Mouse (Mus musculus): ENCODE data around the gene Aplp1.

Aplp1 gene

DNA sequence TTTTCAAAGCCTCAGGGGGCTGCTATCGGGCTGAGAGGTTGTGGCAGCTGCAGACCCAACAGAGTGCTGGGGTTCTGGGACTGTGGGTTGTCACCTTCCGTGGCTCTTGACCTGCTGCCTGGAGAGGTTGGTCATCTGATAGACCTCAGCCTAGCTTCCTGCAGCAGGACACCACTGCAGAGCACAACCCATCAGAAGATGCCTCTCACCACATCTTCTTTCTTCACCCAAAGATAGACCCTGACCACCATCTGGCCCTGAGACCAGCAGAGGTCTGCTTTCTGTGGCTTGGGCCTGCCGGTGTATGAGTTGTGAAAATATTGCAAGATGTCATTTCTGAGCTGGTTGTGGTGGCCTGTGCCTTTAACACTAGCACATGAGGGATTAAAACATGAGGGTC lies 34.3 kb downstream of the Aplp1 start:
- no peak for DNase-seq (ENCODE audit: low spot score)

- DNase-seq (ENCODE audit: low spot score), result no peak
Measured at GRCm38 (mm10) chr7:30409789-30410188, 35.5 kb downstream of the Aplp1 start.

GRCm38 (mm10) chr7:30408639-30409038 lies 36.7 kb downstream of the Aplp1 start:
- DNase-seq (ENCODE audit: low spot score), result no peak

- DNase-seq (ENCODE audit: low spot score), result no peak
Measured at GRCm38 (mm10) chr7:30402343-30402742, 43.0 kb downstream of the Aplp1 start.

- no peak for DNase-seq (ENCODE audit: low spot score)
Measured at GRCm38 (mm10) chr7:30399671-30400070, 45.7 kb downstream of the Aplp1 start.

DNA sequence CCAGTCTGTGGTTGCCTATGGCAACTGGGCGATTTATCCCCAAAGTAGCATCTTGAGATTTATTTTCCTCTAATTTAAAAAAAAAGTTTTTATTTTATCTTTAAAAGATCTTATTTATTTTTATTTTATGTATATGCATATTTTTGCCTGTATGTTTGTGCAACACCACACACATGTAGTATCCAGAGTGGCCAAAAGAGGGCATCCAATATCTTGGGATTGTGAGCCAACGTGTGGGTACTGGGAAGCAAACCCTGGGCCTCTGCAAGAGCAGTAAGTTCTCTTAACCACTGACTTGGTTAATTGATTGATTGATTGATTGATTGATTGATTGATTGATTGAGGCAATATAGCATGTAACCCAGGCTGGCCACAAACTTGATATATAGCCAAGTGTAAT lies 50.5 kb downstream of the Aplp1 start:
- no peak for DNase-seq (ENCODE audit: low spot score)

DNA sequence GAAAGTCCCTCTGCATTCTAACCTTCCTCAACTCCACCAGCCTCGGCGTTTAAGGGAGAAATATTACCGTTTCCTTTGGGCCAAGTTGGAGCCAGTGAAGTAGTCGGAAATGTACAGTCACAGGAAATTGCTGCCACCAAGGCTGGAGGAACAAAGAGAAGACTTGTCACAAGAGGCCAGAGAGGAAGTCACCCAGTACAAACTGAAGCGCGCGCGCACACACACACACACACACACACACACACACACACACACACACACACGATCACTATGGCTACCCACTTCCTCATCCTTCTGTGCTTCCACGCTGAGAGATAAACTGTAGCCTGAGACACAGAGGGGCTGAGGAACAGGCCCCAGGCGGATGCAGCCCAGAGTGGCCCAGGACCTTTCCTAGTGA lies 51.0 kb downstream of the Aplp1 start:
- no peak for DNase-seq (ENCODE audit: low spot score)

- DNase-seq (ENCODE audit: low spot score), result no peak
Measured at GRCm38 (mm10) chr7:30393631-30394030, 51.7 kb downstream of the Aplp1 start.

DNA sequence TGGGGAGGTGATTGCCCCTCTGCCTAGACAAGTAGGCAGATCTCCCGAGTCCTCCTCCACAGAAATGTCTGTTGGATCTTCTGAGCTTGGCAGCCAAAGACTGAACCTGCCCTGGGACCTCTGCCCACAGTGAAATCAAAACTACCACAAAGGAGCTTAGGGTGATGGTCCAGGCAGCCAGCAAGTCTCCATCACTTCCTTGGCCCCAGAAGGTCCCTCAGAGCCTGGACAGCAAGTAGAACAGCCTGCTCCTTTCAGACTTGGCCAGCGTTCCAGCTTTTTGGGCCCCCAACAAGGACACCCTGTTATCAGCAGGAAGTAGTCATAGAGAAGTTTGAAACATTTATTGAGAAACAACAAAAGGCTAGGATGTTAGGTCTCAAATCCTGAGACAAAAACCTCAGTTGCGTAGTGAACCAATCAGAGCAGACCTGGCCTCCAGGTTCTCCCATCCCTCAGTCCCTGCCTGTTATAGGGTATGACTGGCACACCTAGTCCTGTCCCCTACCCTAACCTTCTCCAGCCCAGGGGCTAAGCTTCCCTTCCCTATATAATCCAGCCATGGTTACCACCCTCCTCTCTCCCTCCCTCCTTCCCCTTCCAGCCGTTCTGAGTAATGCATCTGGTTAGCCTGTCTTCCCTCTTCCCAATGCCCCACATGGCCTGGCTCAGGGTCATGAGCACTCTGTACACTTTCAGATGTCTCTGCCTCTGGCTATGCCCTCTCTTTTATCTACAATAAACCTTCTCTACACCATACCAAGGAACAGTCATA lies 52.4 kb downstream of the Aplp1 start:
- no peak for DNase-seq (ENCODE audit: low spot score)
